Mouse (Mus musculus) left cerebral cortex, postnatal 36 days (tissue): ENCODE measurements around the gene Nek10. TPM values are rescaled to one million over a fixed set of nuclear protein-coding genes. Genes with fewer than 3 reads are reported as not detected.
A peak's percentile ranks its signal among the peaks of the same experiment; 100 is the strongest.

ENCODE experiments used
- DNase-seq, 2 experiments: peaks; one replicate each; pipeline ENCODE4 v3.0.0; 2021 to 2022; ENCODE audit warnings: low spot score in 2 of 2, mixed read lengths in 1 of 2
- intact Hi-C: fragments of 180-260 bp; cut with DNase I; formaldehyde crosslinking; loops from one replicate; pipeline ENCODE4 v1.15.1; 2025
- total RNA-seq, 2 experiments: library from RNA; stranded (reverse); gene quantifications; 2 replicates each; pipeline ENCODE4 v1.2.3; 2021

Gene Nek10
- total RNA-seq, 2 experiments from 2014 or later = 1.7 to 2.3 TPM

GRCm38 (mm10) chr14:14869239-14869638 is 66.0 kb downstream of the Nek10 start:
- DNase-seq = no peak
- intact Hi-C loops = loop anchor here (5.0 kb wide), 1 partner anchor 1333 kb away; no protein-coding TSS in a partner anchor

- no peak for DNase-seq
- intact Hi-C loops = no loop called here
These were observed 66.8 kb downstream of the Nek10 start for GRCm38 (mm10) chr14:14870059-14870458.

GRCm38 (mm10) chr14:14870463-14870862 is 67.2 kb downstream of the Nek10 start:
- intact Hi-C loops = no loop called here
- no peak for DNase-seq

- DNase-seq = no peak
- intact Hi-C loops = no loop called here
These were observed 67.9 kb downstream of the Nek10 start for GRCm38 (mm10) chr14:14871121-14871520.

GRCm38 (mm10) chr14:14871700-14872099 is 68.5 kb downstream of the Nek10 start:
- intact Hi-C loops = no loop called here
- DNase-seq = no peak

- no peak for DNase-seq
These were observed 90.9 kb downstream of the Nek10 start for GRCm38 (mm10) chr14:14893932-14894652.

GRCm38 (mm10) chr14:14894776-14895175 is 91.6 kb downstream of the Nek10 start:
- DNase-seq = no peak
- intact Hi-C loops = no loop called here

More at GRCm38 (mm10) chr14:14893932-14894652, 90.9 kb downstream of the Nek10 start:
- intact Hi-C loops = no loop called here

- intact Hi-C loops = no loop called here
- DNase-seq = no peak
These were observed 92.1 kb downstream of the Nek10 start for GRCm38 (mm10) chr14:14895363-14895762.

- no peak for DNase-seq
- intact Hi-C loops = no loop called here
These were observed 93.4 kb downstream of the Nek10 start for GRCm38 (mm10) chr14:14896399-14897136.

- intact Hi-C loops = loop anchor here (1.0 to 5.0 kb wide), 2 partner anchors 42 to 87 kb away; no protein-coding TSS in a partner anchor
- DNase-seq = peak; percentile 71 to 72
These were observed 101.7 kb downstream of the Nek10 start for GRCm38 (mm10) chr14:14904750-14905529.

GRCm38 (mm10) chr14:14905530-14905852 is 102.3 kb downstream of the Nek10 start:
- no peak for DNase-seq
- intact Hi-C loops = loop anchor here (1.0 to 5.0 kb wide), 2 partner anchors 42 to 87 kb away; no protein-coding TSS in a partner anchor

GRCm38 (mm10) chr14:14925615-14926014 is 122.4 kb downstream of the Nek10 start:
- no peak for DNase-seq
- intact Hi-C loops = no loop called here

GRCm38 (mm10) chr14:14927559-14927958 is 124.3 kb downstream of the Nek10 start:
- intact Hi-C loops = no loop called here

GRCm38 (mm10) chr14:14934977-14935376 is 131.8 kb downstream of the Nek10 start:
- DNase-seq = no peak
- intact Hi-C loops = no loop called here

More at GRCm38 (mm10) chr14:14927559-14927958, 124.3 kb downstream of the Nek10 start:
- DNase-seq = no peak

GRCm38 (mm10) chr14:14945930-14946329 is 142.7 kb downstream of the Nek10 start:
- no peak for DNase-seq
- intact Hi-C loops = no loop called here

- intact Hi-C loops = no loop called here
- no peak for DNase-seq
These were observed 145.8 kb downstream of the Nek10 start for GRCm38 (mm10) chr14:14949023-14949422.

- DNase-seq = no peak
- intact Hi-C loops = no loop called here
These were observed 148.6 kb downstream of the Nek10 start for GRCm38 (mm10) chr14:14951808-14952207.

GRCm38 (mm10) chr14:14959780-14960440 is 156.7 kb downstream of the Nek10 start:
- DNase-seq = no peak
- intact Hi-C loops = no loop called here

GRCm38 (mm10) chr14:14960441-14960988 is 157.3 kb downstream of the Nek10 start:
- no peak for DNase-seq
- intact Hi-C loops = no loop called here
